Mouse (Mus musculus): ENCODE results near the gene Casc3.

Gene Casc3

DNA sequence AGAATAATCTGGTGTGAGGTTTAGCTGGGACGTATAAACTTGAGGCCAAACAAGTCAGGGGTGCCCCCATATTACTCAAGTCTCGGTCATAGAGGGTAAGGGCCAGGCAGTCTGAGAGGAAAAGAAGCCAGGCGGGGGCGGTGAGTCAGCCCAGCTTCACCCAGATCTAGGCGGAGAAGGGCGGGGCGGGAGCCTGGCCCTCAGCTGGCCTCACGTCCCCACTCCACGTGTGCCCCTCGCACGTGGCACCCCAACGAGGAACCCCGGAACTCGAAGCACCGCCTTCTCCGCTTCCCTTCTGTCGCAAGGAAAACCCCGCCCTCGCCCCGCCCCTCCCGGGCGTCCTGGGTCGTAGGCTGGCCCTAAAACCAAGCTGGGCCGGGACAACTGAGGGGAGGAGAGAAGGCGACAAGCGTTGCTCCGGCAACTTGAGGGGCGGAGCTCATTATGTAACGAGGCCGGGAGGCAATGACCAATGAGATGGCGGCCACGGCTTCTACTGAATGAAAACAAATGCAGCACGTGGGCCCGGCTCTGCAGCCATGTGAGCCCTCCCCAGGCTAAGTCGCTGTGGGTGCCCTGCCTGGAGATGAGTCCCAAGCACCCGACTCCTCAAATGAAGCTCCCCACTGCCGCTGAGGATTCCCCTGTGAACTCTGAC, 30.9 kb upstream of the Casc3 start:
- DNase-seq (ENCODE audit: low spot score in 2 of 2) = peak; percentile 99

DNA sequence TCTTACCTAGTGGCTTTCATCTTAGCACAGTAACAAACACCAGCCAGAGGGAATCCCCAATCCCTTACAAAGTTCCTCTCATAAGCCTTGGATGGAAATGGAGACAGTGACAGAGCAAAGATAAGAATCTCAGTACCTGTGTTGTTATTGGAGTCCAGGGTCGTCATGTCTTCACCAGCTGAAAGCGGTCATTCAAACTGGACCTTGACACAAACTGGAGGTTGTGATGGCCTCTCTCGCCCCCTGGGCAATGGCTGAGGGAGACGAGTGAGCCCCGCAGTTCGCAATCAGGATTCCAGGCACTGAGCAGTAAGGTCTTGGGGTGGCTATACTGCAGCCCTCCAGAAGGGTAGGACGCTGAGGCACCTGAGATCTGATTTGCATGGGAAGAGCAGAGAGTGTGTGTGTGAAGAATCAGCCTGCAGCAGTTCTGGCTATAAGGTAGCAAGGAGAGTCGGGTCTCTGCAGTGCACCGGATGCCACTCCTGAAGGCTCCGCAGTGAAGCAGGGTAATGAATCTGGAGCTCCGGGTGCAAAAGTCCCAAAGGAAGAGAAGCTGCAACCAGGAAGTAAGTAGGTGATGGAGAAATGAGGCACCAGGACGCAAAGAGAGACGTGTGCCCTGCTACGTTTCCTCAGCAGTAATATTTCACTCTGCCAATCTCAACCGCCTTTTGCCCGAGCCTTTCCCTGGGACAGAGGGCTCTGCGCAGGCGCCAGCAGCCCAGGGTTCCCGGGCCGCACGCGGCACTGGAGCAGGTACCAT, 29.9 kb upstream of the Casc3 start, which contains the start of gene Nr1d1:
TSS of gene Nr1d1 (minus strand) at position 752 of the 766 bp plus-strand sequence.
- no peak for DNase-seq (ENCODE audit: low spot score in 2 of 2)

DNA sequence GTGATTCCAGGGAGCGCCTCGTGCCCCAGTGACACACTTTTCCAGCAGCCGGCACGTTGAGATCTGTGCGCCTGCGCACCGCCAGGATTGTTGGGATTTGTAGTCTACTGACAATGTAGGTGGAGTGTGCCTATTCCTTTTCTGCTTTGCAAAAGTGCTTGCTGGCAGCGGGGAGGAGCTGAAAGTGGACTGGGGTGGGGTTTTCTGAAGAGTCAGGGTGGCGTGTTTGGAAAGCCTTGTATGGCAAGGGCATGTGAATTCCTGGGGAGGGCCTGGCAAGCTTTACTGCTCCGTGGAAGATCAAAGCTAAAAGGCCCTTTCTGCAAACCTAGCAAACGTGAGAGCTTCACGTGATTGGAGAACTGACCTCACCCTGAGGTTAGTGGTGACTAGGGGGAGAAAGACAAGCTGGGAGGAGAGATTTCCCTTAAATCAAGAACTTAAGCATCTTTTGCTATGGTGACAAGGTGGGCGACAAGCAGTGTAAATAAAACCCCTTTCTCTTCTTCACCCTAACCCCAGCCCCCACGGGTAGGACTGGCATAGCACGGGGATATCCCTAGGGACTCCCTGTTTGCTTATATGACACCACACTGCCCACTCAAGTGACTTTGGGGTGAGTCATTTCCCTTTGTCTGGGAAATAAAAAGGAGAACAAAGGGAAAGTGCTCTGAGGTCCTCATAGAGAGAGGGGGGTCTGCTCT, 29.2 kb upstream of the Casc3 start:
- peak; percentile 85 to 88 for DNase-seq (ENCODE audit: low spot score in 2 of 2)

GRCm38 (mm10) chr11:98776052-98776764, 28.5 kb upstream of the Casc3 start:
- DNase-seq (ENCODE audit: low spot score in 2 of 2) = no peak

- DNase-seq (ENCODE audit: low spot score in 2 of 2) = no peak
Measured at GRCm38 (mm10) chr11:98776843-98777590, 27.7 kb upstream of the Casc3 start.

GRCm38 (mm10) chr11:98777888-98778287, 26.8 kb upstream of the Casc3 start:
- no peak for DNase-seq (ENCODE audit: low spot score in 2 of 2)

DNA sequence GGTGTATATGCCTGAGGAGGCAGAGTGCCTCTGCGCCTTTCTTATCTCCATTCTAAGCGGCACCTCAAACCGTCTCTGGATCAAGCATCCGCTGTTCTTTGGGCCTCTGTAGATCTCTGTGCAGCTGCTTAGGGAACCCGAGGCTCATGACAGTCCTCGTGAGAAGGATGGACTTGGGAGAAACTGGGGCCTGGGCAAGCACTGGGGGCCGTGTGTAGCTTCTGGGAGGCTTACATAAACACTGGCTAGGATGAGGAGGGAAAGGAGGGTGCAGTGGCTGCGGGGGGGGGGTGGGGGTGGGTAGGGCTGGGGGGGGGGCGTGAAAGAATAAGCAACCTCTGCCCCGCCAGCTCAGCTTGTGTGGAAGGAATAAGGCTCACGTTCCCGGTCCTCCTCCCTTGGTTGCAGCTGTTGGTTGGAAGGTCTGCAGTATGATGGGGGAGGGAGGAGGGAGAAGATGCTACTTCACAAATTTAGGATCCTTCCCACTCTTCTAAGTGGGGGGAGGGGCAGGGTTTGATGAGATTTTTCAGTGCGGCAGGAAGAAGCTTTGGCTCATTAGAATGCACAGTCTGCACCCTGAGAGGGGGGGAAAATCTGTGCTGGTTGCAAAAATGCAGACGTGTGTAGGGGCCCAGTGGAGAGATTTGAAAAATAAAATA, 22.7 kb upstream of the Casc3 start:
- DNase-seq (ENCODE audit: low spot score in 2 of 2) = no peak

DNA sequence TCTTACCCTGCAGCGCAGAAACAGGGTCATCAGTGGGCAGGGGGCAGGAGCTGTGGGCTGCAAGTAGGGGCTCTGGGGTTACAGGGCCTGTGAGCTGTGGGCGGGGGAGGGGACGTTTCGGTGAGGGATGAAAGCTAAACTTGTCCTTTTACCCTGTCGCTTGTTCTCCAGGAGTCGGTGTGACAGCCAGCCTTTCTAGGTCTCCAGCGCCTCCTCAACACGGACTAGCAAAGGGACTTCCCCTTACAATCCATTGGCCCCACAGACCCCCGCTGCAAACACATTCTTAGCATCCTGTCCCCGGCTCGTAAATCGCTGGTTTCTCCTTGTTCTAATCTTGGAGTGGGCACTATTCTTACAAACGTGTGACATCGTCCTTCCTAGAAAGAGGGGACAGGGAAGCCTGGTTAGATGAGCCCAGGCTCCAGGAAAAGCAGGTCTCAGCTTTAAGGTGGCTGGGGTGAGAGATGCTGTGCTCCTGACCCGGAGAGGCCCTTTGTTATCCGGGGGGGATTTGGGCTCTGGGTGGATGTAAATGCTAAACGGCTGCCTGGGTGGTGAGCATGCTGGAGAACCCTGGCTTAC, 22.0 kb upstream of the Casc3 start:
- no peak for DNase-seq (ENCODE audit: low spot score in 2 of 2)

- DNase-seq (ENCODE audit: low spot score in 2 of 2) = peak; percentile 79 to 81
Measured at GRCm38 (mm10) chr11:98783236-98783696, 21.4 kb upstream of the Casc3 start.

GRCm38 (mm10) chr11:98784139-98784538, 20.6 kb upstream of the Casc3 start:
- no peak for DNase-seq (ENCODE audit: low spot score in 2 of 2)

- DNase-seq (ENCODE audit: low spot score in 2 of 2) = no peak
Measured at GRCm38 (mm10) chr11:98785214-98785613, 19.5 kb upstream of the Casc3 start.

DNA sequence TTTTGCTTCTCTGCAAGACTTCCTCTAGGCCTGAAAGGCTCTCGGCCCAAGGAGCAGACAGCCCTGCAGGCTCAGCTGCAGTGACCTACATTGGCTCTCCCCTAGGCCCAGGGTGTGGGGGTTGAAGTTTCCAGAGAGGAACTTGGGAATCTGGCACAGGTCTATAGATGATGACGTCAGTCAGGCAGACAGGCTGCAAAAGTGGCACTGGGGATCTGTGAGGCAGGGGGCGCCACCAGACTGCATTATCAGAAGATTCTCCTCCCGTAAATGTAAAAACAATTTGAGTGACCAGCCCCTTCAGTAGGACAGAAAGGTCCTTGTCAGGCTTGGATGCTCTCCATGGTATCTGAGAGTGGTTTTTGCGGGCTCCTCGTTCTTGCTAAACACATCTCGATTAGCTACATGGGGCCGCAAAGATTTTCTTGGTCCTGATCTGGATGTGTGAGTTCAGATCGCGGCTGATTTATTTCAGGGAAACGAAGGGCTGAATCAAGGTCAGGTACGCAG, 18.9 kb upstream of the Casc3 start:
- DNase-seq (ENCODE audit: low spot score in 2 of 2) = peak; percentile 68 to 73

- peak; percentile 87 to 92 for DNase-seq (ENCODE audit: low spot score in 2 of 2)
Measured at GRCm38 (mm10) chr11:98786359-98787214, 18.1 kb upstream of the Casc3 start.

- no peak for DNase-seq (ENCODE audit: low spot score in 2 of 2)
Measured at GRCm38 (mm10) chr11:98787229-98787628, 17.5 kb upstream of the Casc3 start.

DNA sequence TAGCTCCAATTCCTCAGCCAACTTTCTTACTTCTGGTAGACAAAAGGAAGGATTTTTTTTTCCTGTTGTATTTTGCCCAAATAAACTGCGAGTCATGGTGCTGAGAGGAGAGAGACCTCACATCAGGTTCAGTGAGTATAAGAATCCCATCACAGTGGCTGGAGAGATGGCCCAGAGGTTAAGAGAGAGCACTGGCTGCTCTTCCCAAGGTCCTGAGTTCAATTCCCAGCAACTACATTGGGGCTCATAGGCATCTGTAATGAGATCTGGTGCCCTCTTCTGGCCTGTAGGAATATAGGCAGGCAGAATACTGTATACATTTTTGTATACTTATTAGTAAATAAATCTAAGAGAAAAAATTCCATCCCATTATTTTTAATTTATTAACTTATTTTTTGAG, 17.0 kb upstream of the Casc3 start:
- no peak for DNase-seq (ENCODE audit: low spot score in 2 of 2)

DNA sequence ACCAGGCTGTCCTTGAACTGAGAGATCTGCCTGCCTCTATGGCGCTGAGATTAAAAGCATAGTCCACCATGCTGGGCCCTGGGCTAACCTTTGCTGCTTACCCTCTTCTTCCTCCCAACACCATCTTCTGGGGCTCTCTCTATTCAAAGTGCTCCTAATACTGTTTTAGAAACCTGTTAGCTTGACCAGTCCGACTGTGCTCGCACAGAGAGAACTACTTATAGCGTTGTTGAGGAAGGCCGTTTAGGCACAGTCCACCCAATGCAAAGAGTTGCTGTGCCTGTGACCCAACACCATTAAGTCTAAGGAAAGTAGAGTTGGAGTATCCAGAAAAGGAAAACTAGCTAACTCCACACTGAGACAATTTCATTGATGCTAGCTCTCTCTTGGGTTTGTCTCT, 16.6 kb upstream of the Casc3 start:
- no peak for DNase-seq (ENCODE audit: low spot score in 2 of 2)

DNA sequence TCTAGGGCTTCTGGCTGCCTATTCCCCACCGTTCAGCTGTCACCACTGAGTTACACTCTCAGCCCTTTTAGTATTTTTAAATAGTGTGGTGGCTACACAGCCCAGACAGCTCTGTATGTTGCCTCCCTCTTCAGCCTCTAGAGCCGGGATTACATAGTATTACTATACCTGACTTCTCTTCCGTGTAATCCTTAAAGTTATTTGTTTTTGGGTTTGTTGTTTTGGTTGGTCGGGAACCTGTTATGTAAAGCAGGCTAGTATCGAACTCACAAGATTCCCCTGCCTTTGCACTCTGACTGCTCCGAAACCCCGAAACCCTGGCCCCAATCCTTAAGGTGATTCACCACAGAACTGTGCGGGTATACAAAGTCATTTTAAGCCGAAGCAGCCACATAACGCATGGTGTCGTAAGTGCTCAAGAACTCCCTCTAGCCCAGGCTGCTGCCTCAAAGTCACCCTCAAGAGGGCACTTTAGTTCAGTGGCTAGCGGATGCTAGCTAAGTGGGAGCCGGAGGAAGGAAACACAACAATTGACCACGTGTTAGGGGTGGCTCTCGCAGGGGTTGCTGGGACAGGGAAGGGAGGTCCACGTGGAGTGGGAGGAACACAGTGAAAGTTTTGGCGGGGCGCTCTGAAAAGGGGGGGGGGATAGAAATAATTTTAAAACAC, 16.0 kb upstream of the Casc3 start:
- peak; percentile 93 to 94 for DNase-seq (ENCODE audit: low spot score in 2 of 2)

GRCm38 (mm10) chr11:98789219-98789807, 15.4 kb upstream of the Casc3 start:
- no peak for DNase-seq (ENCODE audit: low spot score in 2 of 2)

All from spleen, postnatal 36 days (tissue).